Mouse (Mus musculus) left cerebral cortex, postnatal 14 days (tissue): ENCODE results near the gene Cyp1a2. TPM values are rescaled to one million over a fixed set of nuclear protein-coding genes. Genes with fewer than 3 reads are reported as not detected.

Experiments used
- DNase-seq, 2 experiments: peaks; one replicate each; pipeline ENCODE4 v3.0.0; 2021 to 2022; ENCODE audit warnings: low spot score in 2 of 2, mixed read lengths in 1 of 2
- intact Hi-C: fragments of 180-260 bp; cut with DNase I; formaldehyde crosslinking; loops from one replicate; pipeline ENCODE4 v1.15.1; 2025
- total RNA-seq, 2 experiments: library from RNA; stranded (reverse); gene quantifications; 2 replicates each; pipeline ENCODE4 v1.2.3; 2021

The Cyp1a2 gene
- total RNA-seq, 2 experiments from 2014 or later = not detected

- intact Hi-C loops = no loop called here
- DNase-seq = no peak
Observed at GRCm38 (mm10) chr9:57686011-57686410, 2.5 kb upstream of the Cyp1a2 start.

- no peak for DNase-seq
- intact Hi-C loops = no loop called here
Observed at GRCm38 (mm10) chr9:57681411-57681810, 2.1 kb downstream of the Cyp1a2 start.

- no peak for DNase-seq
- intact Hi-C loops = no loop called here
Observed at GRCm38 (mm10) chr9:57671500-57671899, 12.0 kb downstream of the Cyp1a2 start.

- DNase-seq = no peak
- intact Hi-C loops = no loop called here
Observed at GRCm38 (mm10) chr9:57671037-57671436, 12.5 kb downstream of the Cyp1a2 start.

- intact Hi-C loops = no loop called here
- DNase-seq = no peak
Observed at GRCm38 (mm10) chr9:57669566-57669965, 13.9 kb downstream of the Cyp1a2 start.

DNA sequence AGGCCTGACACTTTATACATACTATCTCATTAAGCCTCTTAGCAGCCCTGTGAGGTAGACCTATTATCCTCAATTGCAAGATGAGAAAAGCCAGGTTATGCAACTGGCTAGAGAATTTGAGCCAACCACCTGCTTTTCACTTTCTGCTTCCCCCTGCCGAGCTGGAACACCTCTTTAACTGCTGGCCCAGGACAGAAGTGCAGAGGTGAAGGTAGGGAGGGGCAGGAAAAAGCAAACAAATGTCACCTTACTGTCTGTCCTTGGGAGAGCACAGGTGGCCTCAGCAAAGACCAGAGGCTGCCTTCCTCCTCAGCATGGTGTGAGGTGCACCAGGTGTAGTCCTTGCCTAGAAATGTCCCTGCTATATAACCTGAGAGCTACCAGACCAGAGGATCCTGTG, 15.2 kb downstream of the Cyp1a2 start:
- intact Hi-C loops = no loop called here
- no peak for DNase-seq

- DNase-seq = no peak
- intact Hi-C loops = no loop called here
Observed at GRCm38 (mm10) chr9:57667817-57668216, 15.7 kb downstream of the Cyp1a2 start.

GRCm38 (mm10) chr9:57667136-57667535, 16.4 kb downstream of the Cyp1a2 start:
- intact Hi-C loops = no loop called here

GRCm38 (mm10) chr9:57666536-57666935, 17.0 kb downstream of the Cyp1a2 start:
- intact Hi-C loops = no loop called here
- DNase-seq = no peak

More at GRCm38 (mm10) chr9:57667136-57667535, 16.4 kb downstream of the Cyp1a2 start:
- no peak for DNase-seq

GRCm38 (mm10) chr9:57664616-57665015, 18.9 kb downstream of the Cyp1a2 start:
- DNase-seq = no peak
- intact Hi-C loops = no loop called here

GRCm38 (mm10) chr9:57661552-57661951, 22.0 kb downstream of the Cyp1a2 start:
- intact Hi-C loops = no loop called here
- DNase-seq = no peak

DNA sequence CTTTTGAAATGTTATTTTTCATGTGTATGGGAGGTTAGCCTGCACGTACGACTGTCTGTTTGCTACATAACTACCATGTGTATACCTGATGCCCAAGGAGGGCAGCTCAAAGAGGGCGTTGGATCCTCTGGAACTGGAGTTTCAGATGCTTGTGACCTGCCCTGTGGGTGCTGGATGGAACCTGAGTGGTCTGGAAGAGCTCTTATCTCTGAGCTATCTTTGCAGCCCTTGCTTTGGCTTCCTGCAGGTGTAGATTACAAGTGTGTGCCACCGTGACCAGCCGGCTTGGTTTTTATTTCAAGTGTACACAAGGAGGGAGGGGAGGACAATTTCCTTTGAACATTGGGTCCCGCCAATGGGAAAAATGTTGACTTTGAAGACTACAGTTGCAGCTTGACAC, 23.0 kb downstream of the Cyp1a2 start:
- intact Hi-C loops = no loop called here

DNA sequence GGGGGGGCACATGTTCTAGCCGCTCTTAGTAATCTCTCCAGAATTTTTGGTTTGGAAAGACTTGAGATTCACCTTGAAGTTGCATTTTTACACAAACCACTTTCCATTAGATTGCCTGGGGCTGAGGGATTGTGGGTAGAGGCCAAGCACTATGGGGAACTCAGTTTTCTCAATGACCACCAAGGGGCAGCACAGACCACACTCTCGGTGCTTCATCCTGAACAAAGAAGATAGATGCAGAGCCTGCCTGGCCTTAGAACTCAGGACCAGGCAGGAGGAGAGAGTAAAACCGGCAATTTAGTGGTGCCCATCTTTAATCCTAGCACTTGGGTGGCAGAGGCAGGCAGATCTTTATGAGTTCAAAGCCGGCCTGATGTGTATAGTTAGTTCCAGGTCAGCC, 23.7 kb downstream of the Cyp1a2 start:
- intact Hi-C loops = loop anchor here (1.0 to 10.0 kb wide), 2 partner anchors 85 to 335 kb away; no protein-coding TSS in a partner anchor
- DNase-seq = peak; percentile 85 to 88

More for the DNA sequence above, 23.0 kb downstream of the Cyp1a2 start:
- no peak for DNase-seq

DNA sequence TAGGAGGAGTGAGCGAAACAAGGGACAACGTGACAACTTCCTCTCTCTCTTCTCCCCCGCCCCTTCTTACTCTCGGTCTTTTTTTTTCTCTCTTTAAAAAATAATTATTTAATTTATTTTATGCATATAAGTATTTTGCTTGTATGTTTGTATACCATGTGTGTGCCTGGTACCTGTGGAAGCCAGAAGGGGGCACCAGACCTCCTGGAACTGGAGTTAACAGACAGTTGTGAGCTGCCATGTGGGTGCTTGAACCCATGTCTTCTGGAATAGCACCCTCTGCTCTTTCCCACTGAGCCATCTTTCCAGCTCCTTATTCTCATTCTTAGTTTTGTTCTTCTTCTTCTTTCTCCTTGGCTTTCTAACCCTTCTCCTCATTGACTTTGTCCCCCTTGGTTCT, 24.5 kb downstream of the Cyp1a2 start:
- intact Hi-C loops = loop anchor here (1.0 to 10.0 kb wide), 2 partner anchors 85 to 336 kb away; no protein-coding TSS in a partner anchor
- DNase-seq = no peak

- intact Hi-C loops = loop anchor here (10.0 kb wide), 1 partner anchor 337 kb away; no protein-coding TSS in a partner anchor
- no peak for DNase-seq
Observed at GRCm38 (mm10) chr9:57657843-57658242, 25.7 kb downstream of the Cyp1a2 start.

- intact Hi-C loops = loop anchor here (10.0 kb wide), 1 partner anchor 338 kb away; no protein-coding TSS in a partner anchor
- DNase-seq = no peak
Observed at GRCm38 (mm10) chr9:57656631-57657350, 26.7 kb downstream of the Cyp1a2 start.

DNA sequence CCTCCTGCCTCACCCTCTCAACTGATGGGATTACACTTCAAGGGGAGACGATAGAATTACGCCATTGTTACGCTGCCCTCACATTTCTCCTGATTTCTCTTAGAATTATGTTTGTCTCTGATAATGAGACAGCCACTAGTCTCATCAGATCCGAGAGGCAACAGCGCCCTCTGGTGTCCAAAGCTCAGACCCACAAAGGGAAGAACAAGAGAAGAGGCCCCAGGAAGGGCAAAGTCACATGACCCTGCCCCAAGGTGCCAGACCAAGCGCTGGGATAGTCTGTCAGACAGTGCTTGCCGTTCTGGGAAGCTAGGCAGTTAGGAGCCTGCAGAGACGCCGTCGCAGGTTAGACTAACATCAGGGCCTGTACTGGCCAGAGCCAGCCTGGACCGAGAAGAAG, 27.8 kb downstream of the Cyp1a2 start:
- intact Hi-C loops = loop anchor here (1.0 to 10.0 kb wide), 3 partner anchors 26 to 339 kb away; no protein-coding TSS in a partner anchor
- DNase-seq = peak; percentile 93 to 96

DNA sequence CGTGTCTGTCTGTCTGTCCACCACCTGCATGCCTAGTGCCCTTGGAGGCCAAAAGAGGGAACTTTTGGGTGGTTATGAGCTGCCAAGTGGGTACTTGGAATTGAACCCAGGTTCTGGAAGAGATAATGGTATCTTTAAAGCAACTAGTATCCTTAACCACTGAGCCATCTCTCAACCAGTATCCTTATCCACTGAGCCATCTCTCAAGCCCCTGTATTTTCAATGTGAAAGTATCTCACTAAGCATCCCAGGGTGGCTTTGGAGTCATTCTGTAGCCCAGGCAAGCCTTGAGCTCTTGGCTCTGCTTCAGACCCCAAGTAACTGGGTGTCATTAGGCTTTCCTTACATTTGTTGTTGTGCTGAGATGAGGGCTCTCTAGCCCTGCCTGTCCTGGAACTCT, 28.5 kb downstream of the Cyp1a2 start:
- intact Hi-C loops = loop anchor here (1.0 to 10.0 kb wide), 4 partner anchors 26 to 340 kb away; partner anchors contain the start of gene Cox5a

DNA sequence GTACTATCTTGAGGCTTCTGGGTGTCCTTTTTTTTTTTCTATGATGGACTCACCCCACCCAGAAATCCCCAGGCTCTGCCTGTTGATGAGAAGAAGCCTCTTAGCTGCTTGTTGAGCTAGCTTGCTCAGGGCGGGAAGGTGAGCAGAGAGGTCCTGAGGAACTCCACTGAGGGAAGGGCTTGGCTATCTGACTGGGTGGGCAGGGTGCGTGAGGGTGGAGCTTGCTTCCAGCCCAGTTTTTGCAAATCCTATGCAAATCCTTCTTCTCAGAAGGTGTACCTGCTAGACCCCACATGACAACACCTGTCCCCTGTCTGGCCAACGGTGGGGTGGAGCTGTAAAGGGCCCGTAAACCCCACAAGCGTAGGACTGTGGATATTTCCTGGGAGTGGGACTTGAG, 30.2 kb downstream of the Cyp1a2 start, which contains the start of gene Csk:
Gene Csk, minus strand, starts transcription at position 349 of the 400 bp plus-strand sequence.
- intact Hi-C loops = loop anchor here (5.0 to 10.0 kb wide), 2 partner anchors 131 to 342 kb away; partner anchors contain the start of gene Cox5a
- DNase-seq = no peak

More for the DNA sequence above, 28.5 kb downstream of the Cyp1a2 start:
- no peak for DNase-seq

GRCm38 (mm10) chr9:57652855-57653254, 30.6 kb downstream of the Cyp1a2 start:
- DNase-seq = no peak
- intact Hi-C loops = loop anchor here (5.0 to 10.0 kb wide), 2 partner anchors 131 to 342 kb away; partner anchors contain the start of gene Cox5a

GRCm38 (mm10) chr9:57652351-57652750, 31.2 kb downstream of the Cyp1a2 start:
- no peak for DNase-seq
- intact Hi-C loops = loop anchor here (5.0 to 10.0 kb wide), 2 partner anchors 130 to 342 kb away; partner anchors contain the start of gene Cox5a
